Mouse (Mus musculus): ENCODE results near the gene Kctd17. TPM values are rescaled to one million over a fixed set of nuclear protein-coding genes. Genes with fewer than 3 reads are reported as not detected.

The Kctd17 gene
- polyA plus RNA-seq, 1 experiment = 61.5 TPM

DNA sequence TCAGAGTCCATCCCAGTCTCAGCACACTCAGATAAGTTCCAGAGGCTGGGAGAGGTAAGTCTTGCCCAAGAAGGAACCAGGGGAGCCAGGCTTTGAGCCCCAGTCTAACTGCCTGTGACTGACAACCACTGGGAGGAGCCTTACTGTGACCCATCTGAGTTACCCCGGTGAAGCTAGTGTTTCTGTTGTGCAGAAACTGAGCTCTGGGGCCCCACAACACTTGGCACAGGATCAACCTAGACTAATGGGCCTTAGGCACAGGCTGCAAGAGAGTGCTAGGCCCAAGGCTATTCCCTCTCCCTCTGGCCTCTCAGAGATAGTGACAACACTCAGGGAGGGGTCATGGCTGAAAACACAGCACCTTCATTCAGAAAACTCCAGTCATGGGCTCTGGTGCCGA, 22.8 kb downstream of the Kctd17 start:
- Histone ChIP-seq H3K4me1 (ENCODE audit: control insufficient read depth, insufficient read depth, insufficient read length) (no peaks in the 10 kb centered on the region; the same call in 1 of the 2 replicates), H3K36me3 (ENCODE audit: control insufficient read depth, insufficient read depth, low read length) (no peaks in the 10 kb centered on the region), H3K27ac (ENCODE audit: insufficient read depth, low read length) (no peak overlapping the region), H3K27me3 (ENCODE audit: control insufficient read depth, insufficient read depth, low read length) (no peaks in the 10 kb centered on the region), H3K4me3 (ENCODE audit: extremely low read depth, insufficient read depth, insufficient read length) (no peak overlapping the region)
- TF ChIP-seq POLR2A (IDR thresholded peaks at IDR 0.05; ENCODE audit: low read depth, low read length) (no peak), CTCF (IDR thresholded peaks at IDR 0.05; ENCODE audit: extremely low read depth, insufficient read depth, insufficient read length, insufficient replicate concordance) (no peak)
- no peak for DNase-seq (ENCODE audit: low read depth in 1 of 2, low spot score in 2 of 2)
- WGBS = 50% methylated on average over 2 of the region's 2 CpGs

GRCm38 (mm10) chr15:78452929-78453328, 24.6 kb downstream of the Kctd17 start:
- no peak overlapping the region for H3K27ac ChIP-seq (ENCODE audit: insufficient read depth, low read length)
- H3K36me3 ChIP-seq (ENCODE audit: control insufficient read depth, insufficient read depth, low read length) = no peaks in the 10 kb centered on the region
- no peak overlapping the region for H3K4me3 ChIP-seq (ENCODE audit: extremely low read depth, insufficient read depth, insufficient read length)
- TF ChIP-seq CTCF (IDR thresholded peaks at IDR 0.05; ENCODE audit: extremely low read depth, insufficient read depth, insufficient read length, insufficient replicate concordance) = no peak
- no peak for TF ChIP-seq POLR2A (IDR thresholded peaks at IDR 0.05; ENCODE audit: low read depth, low read length)
- no peak for DNase-seq (ENCODE audit: low read depth in 1 of 2, low spot score in 2 of 2)
- H3K27me3 ChIP-seq (ENCODE audit: control insufficient read depth, insufficient read depth, low read length) = no peaks in the 10 kb centered on the region
- no peaks in the 10 kb centered on the region; the same call in 1 of the 2 replicates for H3K4me1 ChIP-seq (ENCODE audit: control insufficient read depth, insufficient read depth, insufficient read length)
- 79% methylated on average over 3 of the region's 3 CpGs for whole genome bisulfite sequencing

- WGBS = 69% methylated on average over 4 of the region's 4 CpGs
- no peaks in the 10 kb centered on the region for H3K36me3 ChIP-seq (ENCODE audit: control insufficient read depth, insufficient read depth, low read length)
- DNase-seq (ENCODE audit: low read depth in 1 of 2, low spot score in 2 of 2) = no peak
- no peak for TF ChIP-seq CTCF (IDR thresholded peaks at IDR 0.05; ENCODE audit: extremely low read depth, insufficient read depth, insufficient read length, insufficient replicate concordance)
- no peak for TF ChIP-seq POLR2A (IDR thresholded peaks at IDR 0.05; ENCODE audit: low read depth, low read length)
- H3K4me1 ChIP-seq (ENCODE audit: control insufficient read depth, insufficient read depth, insufficient read length) = no peaks in the 10 kb centered on the region
- H3K27ac ChIP-seq (ENCODE audit: insufficient read depth, low read length) = no peak overlapping the region
- H3K27me3 ChIP-seq (ENCODE audit: control insufficient read depth, insufficient read depth, low read length) = no peaks in the 10 kb centered on the region
- no peak overlapping the region for H3K4me3 ChIP-seq (ENCODE audit: extremely low read depth, insufficient read depth, insufficient read length)
Measured at GRCm38 (mm10) chr15:78455168-78455567, 26.8 kb downstream of the Kctd17 start.

- no peak for DNase-seq (ENCODE audit: low read depth in 1 of 2, low spot score in 2 of 2)
- TF ChIP-seq POLR2A (IDR thresholded peaks at IDR 0.05; ENCODE audit: low read depth, low read length) (no peak), CTCF (IDR thresholded peaks at IDR 0.05; ENCODE audit: extremely low read depth, insufficient read depth, insufficient read length, insufficient replicate concordance) (no peak)
- Histone ChIP-seq H3K4me3 (ENCODE audit: extremely low read depth, insufficient read depth, insufficient read length) (no peak overlapping the region), H3K27ac (ENCODE audit: insufficient read depth, low read length) (no peak overlapping the region), H3K4me1 (ENCODE audit: control insufficient read depth, insufficient read depth, insufficient read length) (no peaks in the 10 kb centered on the region), H3K27me3 (ENCODE audit: control insufficient read depth, insufficient read depth, low read length) (no peaks in the 10 kb centered on the region), H3K36me3 (ENCODE audit: control insufficient read depth, insufficient read depth, low read length) (no peaks in the 10 kb centered on the region)
- 87% methylated on average over 7 of the region's 7 CpGs for WGBS
Measured at GRCm38 (mm10) chr15:78456051-78456450, 27.7 kb downstream of the Kctd17 start.

DNA sequence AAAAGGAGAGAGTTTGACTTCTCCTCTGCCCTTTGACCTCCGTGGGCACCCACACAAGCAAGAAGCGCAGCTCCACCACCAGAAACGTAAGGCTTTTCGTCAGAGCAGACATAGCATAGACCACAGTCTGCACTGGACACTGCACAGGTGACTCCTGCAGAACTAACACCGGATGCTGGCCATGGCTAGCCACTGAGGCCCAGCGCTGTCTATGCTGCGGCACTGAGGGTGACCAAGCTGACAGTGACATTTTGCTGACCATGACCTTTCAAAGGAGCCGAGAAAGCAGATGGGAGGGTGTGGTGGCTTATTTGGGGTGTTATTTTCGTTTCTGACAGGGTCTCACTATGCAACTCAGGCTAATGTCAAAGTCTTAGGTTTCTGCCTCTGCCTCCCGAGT, 28.8 kb downstream of the Kctd17 start:
- DNase-seq (ENCODE audit: low read depth in 1 of 2, low spot score in 2 of 2) = no peak
- no peaks in the 10 kb centered on the region for H3K36me3 ChIP-seq (ENCODE audit: control insufficient read depth, insufficient read depth, low read length)
- TF ChIP-seq POLR2A (IDR thresholded peaks at IDR 0.05; ENCODE audit: low read depth, low read length) (no peak), CTCF (IDR thresholded peaks at IDR 0.05; ENCODE audit: extremely low read depth, insufficient read depth, insufficient read length, insufficient replicate concordance) (no peak)
- no peak overlapping the region for H3K4me3 ChIP-seq (ENCODE audit: extremely low read depth, insufficient read depth, insufficient read length)
- H3K27ac ChIP-seq (ENCODE audit: insufficient read depth, low read length) = no peak overlapping the region
- no peaks in the 10 kb centered on the region for H3K27me3 ChIP-seq (ENCODE audit: control insufficient read depth, insufficient read depth, low read length)
- WGBS = 71% methylated on average over 10 of the region's 10 CpGs
- no peaks in the 10 kb centered on the region for H3K4me1 ChIP-seq (ENCODE audit: control insufficient read depth, insufficient read depth, insufficient read length)

DNA sequence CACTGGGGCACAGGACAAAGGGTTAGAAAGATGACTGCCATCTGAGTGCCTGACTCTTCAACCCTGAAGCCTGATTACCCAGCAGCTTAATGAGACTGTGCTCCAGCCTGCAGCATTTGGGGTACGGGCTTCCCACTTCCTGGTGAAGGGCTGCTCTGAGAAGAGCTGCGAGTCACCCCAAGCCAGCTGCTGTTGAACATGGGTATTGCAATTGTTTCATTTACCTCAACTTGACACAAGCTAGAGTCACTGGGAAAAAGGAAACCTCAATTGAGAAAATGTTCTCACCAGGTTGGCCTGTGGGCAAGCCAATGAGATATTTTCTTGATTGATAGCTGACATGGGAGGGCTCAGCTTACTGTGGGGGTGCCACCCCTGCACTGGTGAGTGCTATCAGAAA, 34.6 kb downstream of the Kctd17 start:
- Histone ChIP-seq H3K36me3 (ENCODE audit: control insufficient read depth, insufficient read depth, low read length) (no peaks in the 10 kb centered on the region), H3K27ac (ENCODE audit: insufficient read depth, low read length) (no peak overlapping the region), H3K4me3 (ENCODE audit: extremely low read depth, insufficient read depth, insufficient read length) (no peak overlapping the region), H3K27me3 (ENCODE audit: control insufficient read depth, insufficient read depth, low read length) (no peaks in the 10 kb centered on the region), H3K4me1 (ENCODE audit: control insufficient read depth, insufficient read depth, insufficient read length) (no peaks in the 10 kb centered on the region)
- WGBS = 10% methylated on average over 2 of the region's 2 CpGs
- TF ChIP-seq POLR2A (IDR thresholded peaks at IDR 0.05; ENCODE audit: low read depth, low read length) (no peak), CTCF (IDR thresholded peaks at IDR 0.05; ENCODE audit: extremely low read depth, insufficient read depth, insufficient read length, insufficient replicate concordance) (no peak)
- DNase-seq (ENCODE audit: low read depth in 1 of 2, low spot score in 2 of 2) = no peak

GRCm38 (mm10) chr15:78466809-78467208, 38.4 kb downstream of the Kctd17 start:
- Histone ChIP-seq H3K4me1 (ENCODE audit: control insufficient read depth, insufficient read depth, insufficient read length) (no peaks in the 10 kb centered on the region), H3K4me3 (ENCODE audit: extremely low read depth, insufficient read depth, insufficient read length) (no peak overlapping the region), H3K36me3 (ENCODE audit: control insufficient read depth, insufficient read depth, low read length) (no peaks in the 10 kb centered on the region), H3K27me3 (ENCODE audit: control insufficient read depth, insufficient read depth, low read length) (no peaks in the 10 kb centered on the region), H3K27ac (ENCODE audit: insufficient read depth, low read length) (no peak overlapping the region)
- no peak for DNase-seq (ENCODE audit: low read depth in 1 of 2, low spot score in 2 of 2)
- 52% methylated on average over 6 of the region's 6 CpGs for WGBS
- TF ChIP-seq POLR2A (IDR thresholded peaks at IDR 0.05; ENCODE audit: low read depth, low read length) (no peak), CTCF (IDR thresholded peaks at IDR 0.05; ENCODE audit: extremely low read depth, insufficient read depth, insufficient read length, insufficient replicate concordance) (no peak)

Data from spleen, adult 2 months (tissue).